Mouse (Mus musculus) spleen, adult 2 months (tissue): Measurements from ENCODE around the gene Itch.

Experiments used
- CTCF ChIP-seq: fragments of 200-500 bp; IDR thresholded peaks from 2 replicates; pipeline ENCODE4 v1.5.1; 2011; ENCODE audit warnings: mild to moderate bottlenecking, inconsistent platforms; ENCODE audit not compliant: insufficient read depth, insufficient read length, insufficient replicate concordance; ENCODE audit errors: extremely low read depth
- POLR2A ChIP-seq: fragments of 200-500 bp; IDR thresholded peaks from 2 replicates; pipeline ENCODE4 v1.6.1; 2011; ENCODE audit warnings: low read depth, low read length, inconsistent platforms

- TF ChIP-seq POLR2A (no peak), CTCF (no peak)
Measured at GRCm38 (mm10) chr2:155265526-155265925, 132.2 kb downstream of the Itch start.
